Mouse (Mus musculus) lung, adult 2 months (tissue): ENCODE results near the gene Ascc1. TPM values are rescaled to one million over a fixed set of nuclear protein-coding genes. Genes with fewer than 3 reads are reported as not detected.

Source experiments
- DNase-seq: peaks from one replicate; pipeline ENCODE4 v3.0.0; 2022
- H3K4me1 ChIP-seq: fragments of 200-500 bp; 2 replicates; pipeline ENCODE4 v1.6.1; 2011; ENCODE audit warnings: low read length; ENCODE audit not compliant: control insufficient read depth, insufficient read depth
- H3K4me3 ChIP-seq: fragments of 200-500 bp; replicated peaks from 2 replicates; pipeline ENCODE3; 2011; ENCODE audit warnings: low read depth, mild to moderate bottlenecking, control low read depth, low read length; ENCODE audit errors: extremely low read depth
- CTCF ChIP-seq: fragments of 200-500 bp; IDR thresholded peaks from 2 replicates; pipeline ENCODE4 v1.5.1; 2011; ENCODE audit warnings: mild to moderate bottlenecking, low read length, control low read depth; ENCODE audit not compliant: insufficient read depth
- POLR2A ChIP-seq: fragments of 200-500 bp; IDR thresholded peaks from 2 replicates; pipeline ENCODE4 v1.6.1; 2011; ENCODE audit warnings: low read depth, mild to moderate bottlenecking, control low read depth, low read length, borderline replicate concordance; ENCODE audit errors: extremely low read depth
- WGBS: fragments of 180-500 bp; shearing (Covaris S2); methylation state at CpG from one replicate; pipeline ENCODE4 v1.1.7; 2018; 5-methylcytosine and 5-hydroxymethylcytosine counted together
- polyA plus RNA-seq: library from polyadenylated mRNA; depleted of rRNA; stranded (reverse); fragments of >200 nt; gene quantifications from 2 replicates; pipeline ENCODE4 v1.2.3, GENCODE M21; 2012

Ascc1 gene
- polyA plus RNA-seq, 1 experiment: 29.5 TPM

- Histone ChIP-seq H3K4me1 (no peaks in the 10 kb centered on the region), H3K4me3 (no peak overlapping the region)
- DNase-seq: no peak
- TF ChIP-seq CTCF: no peak
- TF ChIP-seq POLR2A: no peak
- 46% methylated on average over 5 of the region's 5 CpGs for WGBS
These were observed 44.1 kb downstream of the Ascc1 start for GRCm38 (mm10) chr10:60046696-60047095.

GRCm38 (mm10) chr10:60050581-60050980 lies 48.0 kb downstream of the Ascc1 start:
- TF ChIP-seq CTCF (no peak), POLR2A (no peak)
- WGBS: 97% methylated on average over 10 of the region's 10 CpGs

GRCm38 (mm10) chr10:60053073-60053472 lies 50.5 kb downstream of the Ascc1 start:
- 66% methylated on average over 4 of the region's 4 CpGs for WGBS
- Histone ChIP-seq H3K4me1 (no peaks in the 10 kb centered on the region), H3K4me3 (no peak overlapping the region)
- TF ChIP-seq CTCF: no peak
- no peak for TF ChIP-seq POLR2A
- no peak for DNase-seq

More at GRCm38 (mm10) chr10:60050581-60050980, 48.0 kb downstream of the Ascc1 start:
- Histone ChIP-seq H3K4me3 (no peak overlapping the region), H3K4me1 (no peaks in the 10 kb centered on the region)
- DNase-seq: no peak

- TF ChIP-seq POLR2A: no peak
- no peak for TF ChIP-seq CTCF
- H3K4me1 ChIP-seq: no peaks in the 10 kb centered on the region
- 84% methylated on average over 5 of the region's 5 CpGs for WGBS
- DNase-seq: no peak
- no peak overlapping the region for H3K4me3 ChIP-seq
These were observed 59.6 kb downstream of the Ascc1 start for GRCm38 (mm10) chr10:60062173-60062572.

- WGBS: 64% methylated on average over 5 of the region's 5 CpGs
- DNase-seq: no peak
- H3K4me3 ChIP-seq: no peak overlapping the region
- H3K4me1 ChIP-seq: no peaks in the 10 kb centered on the region
- TF ChIP-seq CTCF (no peak), POLR2A (no peak)
These were observed 60.3 kb downstream of the Ascc1 start for GRCm38 (mm10) chr10:60062931-60063330.

- WGBS: 76% methylated on average over 3 of the region's 3 CpGs
- peak; percentile 23 for DNase-seq
- Histone ChIP-seq H3K4me1 (no peaks in the 10 kb centered on the region), H3K4me3 (no peak overlapping the region)
- peak; percentile 61 for TF ChIP-seq CTCF
- TF ChIP-seq POLR2A: no peak
These were observed 63.9 kb downstream of the Ascc1 start for GRCm38 (mm10) chr10:60066524-60066923.

GRCm38 (mm10) chr10:60075159-60075558 lies 72.6 kb downstream of the Ascc1 start:
- DNase-seq: no peak
- TF ChIP-seq POLR2A (no peak), CTCF (no peak)
- 89% methylated on average over 1 of the region's 1 CpGs for WGBS
- no peaks in the 10 kb centered on the region for H3K4me1 ChIP-seq
- no peak overlapping the region for H3K4me3 ChIP-seq

- no peak for TF ChIP-seq CTCF
- no peak for TF ChIP-seq POLR2A
- DNase-seq: no peak
- H3K4me1 ChIP-seq: peaks cover 2% of the 10 kb centered on the region
- H3K4me3 ChIP-seq: no peak overlapping the region
- 93% methylated on average over 7 of the region's 7 CpGs for WGBS
These were observed 74.6 kb downstream of the Ascc1 start for GRCm38 (mm10) chr10:60077226-60077625.

- Histone ChIP-seq H3K4me3 (no peak overlapping the region), H3K4me1 (peaks cover 2% of the 10 kb centered on the region)
- WGBS: 59% methylated on average over 18 of the region's 18 CpGs
- no peak for TF ChIP-seq CTCF
- TF ChIP-seq POLR2A: no peak
- no peak for DNase-seq
These were observed 75.3 kb downstream of the Ascc1 start for GRCm38 (mm10) chr10:60077736-60078560.

- 57% methylated on average over 5 of the region's 5 CpGs for WGBS
- no peak overlapping the region for H3K4me3 ChIP-seq
- peaks cover 2% of the 10 kb centered on the region for H3K4me1 ChIP-seq
- DNase-seq: no peak
- TF ChIP-seq POLR2A: no peak
- no peak for TF ChIP-seq CTCF
These were observed 75.9 kb downstream of the Ascc1 start for GRCm38 (mm10) chr10:60078561-60078917.

GRCm38 (mm10) chr10:60080171-60080570 lies 77.6 kb downstream of the Ascc1 start:
- peaks cover 2% of the 10 kb centered on the region for H3K4me1 ChIP-seq
- 69% methylated on average over 3 of the region's 3 CpGs for WGBS
- no peak overlapping the region for H3K4me3 ChIP-seq
- peak; percentile 7 for DNase-seq
- no peak for TF ChIP-seq CTCF
- TF ChIP-seq POLR2A: no peak
